In genomic region chr7:91591261-91592170, GRCm38 (mm10) we compare ENCODE assay signal across 16 mouse cellular contexts.
DNase-seq lines count a peak whose midpoint lies in the region; ATAC-seq lines count a peak whose summit lies in the region.
"Had no signal": no experiment of that assay in that cellular context is flagged by ENCODE, and none has a peak within 500 bp of the region (broad histone marks: within the 10 kb centered on the region; RNA-seq: fewer than 3 reads in every experiment).

No protein-coding gene starts in this region.

- no peaks in the 10 kb centered on the region for H3K9me3 ChIP-seq in megakaryocyte, embryonic 14.5 days
- H3K9me3 ChIP-seq: embryonic facial prominence, embryonic 15.5 days; hindbrain, embryonic 10.5 days; midbrain, embryonic 12.5 days had no signal

- H3K4me1 ChIP-seq in megakaryocyte, embryonic 14.5 days, result peaks cover 27% of the 10 kb centered on the region
- H3K4me1 ChIP-seq: embryonic facial prominence, embryonic 15.5 days; hindbrain, embryonic 10.5 days; midbrain, embryonic 12.5 days had no signal

- DNase-seq in MN1 (ENCODE audit: low spot score), result peak; percentile 58
- DNase-seq in adrenal gland, adult 2 months, result peak; percentile 77
- DNase-seq in fibroblast of lung, adult 2 months (ENCODE audit: low read depth), result peak; percentile 67
- no peak for DNase-seq in cerebellum, adult 18-20 months
- DNase-seq in heart, adult 8-10 months (ENCODE audit: low spot score), result no peak
- DNase-seq: cerebellum, adult 9-10 months; gastrocnemius, postnatal 25 days; liver; lung, adult 18-20 months; lung, postnatal 36 days had no signal

- peak overlapping the region; percentile 23 for H3K4me3 ChIP-seq in megakaryocyte, embryonic 14.5 days (replicated peaks)
- H3K4me3 ChIP-seq: embryonic facial prominence, embryonic 15.5 days; hindbrain, embryonic 10.5 days; midbrain, embryonic 12.5 days had no signal

- no peaks in the 10 kb centered on the region for H3K27me3 ChIP-seq in megakaryocyte, embryonic 14.5 days (replicated peaks)
- H3K27me3 ChIP-seq: embryonic facial prominence, embryonic 15.5 days; midbrain, embryonic 12.5 days had no signal

- no peak for ATAC-seq in megakaryocyte, adult 5-6 weeks (ENCODE audit: poor library complexity, severe bottlenecking)
- ATAC-seq: inflammation-experienced regulatory T-cells, adult 6 months had no signal

- peaks cover 2% of the 10 kb centered on the region for H3K36me3 ChIP-seq in megakaryocyte, embryonic 14.5 days (replicated peaks; ENCODE audit: low read length)
- H3K36me3 ChIP-seq: embryonic facial prominence, embryonic 15.5 days; hindbrain, embryonic 10.5 days; midbrain, embryonic 12.5 days had no signal

Comparison
In these comparisons a context has a peak if more than half of its experiments do, and no peak if none do; other contexts are left out.
1. DNase-seq: peak in MN1 (single experiment), adrenal gland, adult 2 months (single experiment) and fibroblast of lung, adult 2 months (single experiment); none in cerebellum, adult 18-20 months (0 of 2) and heart, adult 8-10 months (single experiment).